Mouse (Mus musculus) MEL (cell line): ENCODE results near the gene Kcna5.

Source experiments
- CTCF ChIP-seq, 3 experiments: IDR thresholded peaks in 2 of 3; conservative IDR thresholded peaks in 1 of 3; 2 replicates each; pipeline ENCODE4 v1.5.1; 2011 to 2012; ENCODE audit warnings: low read length in 3 of 3, low read depth in 2 of 3, mild to moderate bottlenecking in 2 of 3, improper control_type of control experiment in 1 of 3, inconsistent platforms in 1 of 3, mixed read lengths in 1 of 3, moderate library complexity in 1 of 3; ENCODE audit not compliant: control insufficient read depth in 1 of 3, insufficient read depth in 1 of 3, poor library complexity in 1 of 3, severe bottlenecking in 1 of 3
- E2F4 ChIP-seq: IDR thresholded peaks from 2 replicates; pipeline ENCODE4 v1.6.1; 2011; ENCODE audit warnings: low read depth, low read length, improper control_type of control experiment, borderline replicate concordance
- EP300 ChIP-seq, 2 experiments: IDR thresholded peaks; 2 replicates each; pipeline ENCODE4 v1.6.1; 2011; ENCODE audit warnings: improper control_type of control experiment in 2 of 2, low read length in 2 of 2, low read depth in 1 of 2, mild to moderate bottlenecking in 1 of 2
- GATA1 ChIP-seq: IDR thresholded peaks from 2 replicates; pipeline ENCODE4 v1.6.1; 2011; ENCODE audit warnings: low read depth, low read length, improper control_type of control experiment
- MAFK ChIP-seq: IDR thresholded peaks from 2 replicates; pipeline ENCODE4 v1.6.1; 2011; ENCODE audit warnings: low read depth, mild to moderate bottlenecking, low read length, improper control_type of control experiment, borderline replicate concordance
- MEF2A ChIP-seq: IDR thresholded peaks from 2 replicates; pipeline ENCODE4 v1.6.1; 2014; ENCODE audit warnings: low read depth, mild to moderate bottlenecking, inconsistent platforms, low read length, improper control_type of control experiment; ENCODE audit not compliant: poor library complexity, insufficient replicate concordance, severe bottlenecking; ENCODE audit errors: extremely low read depth
- MYC ChIP-seq: IDR thresholded peaks from 2 replicates; pipeline ENCODE4 v1.6.1; 2011; ENCODE audit warnings: low read depth, mild to moderate bottlenecking, low read length, improper control_type of control experiment, moderate library complexity
- RAD21 ChIP-seq: IDR thresholded peaks from 2 replicates; pipeline ENCODE4 v1.6.1; 2011; ENCODE audit warnings: mild to moderate bottlenecking, low read depth, low read length, improper control_type of control experiment
- TCF12 ChIP-seq: IDR thresholded peaks from 2 replicates; pipeline ENCODE4 v1.6.1; 2014; ENCODE audit warnings: low read depth, mild to moderate bottlenecking, inconsistent platforms, low read length, improper control_type of control experiment, moderate library complexity
- USF2 ChIP-seq, 2 experiments: IDR thresholded peaks; 2 replicates each; pipeline ENCODE4 v1.6.1; 2011 to 2012; ENCODE audit warnings: improper control_type of control experiment in 2 of 2, low read length in 2 of 2, borderline replicate concordance in 1 of 2, inconsistent platforms in 1 of 2, low read depth in 1 of 2, mild to moderate bottlenecking in 1 of 2; ENCODE audit not compliant: insufficient read depth in 1 of 2

DNA sequence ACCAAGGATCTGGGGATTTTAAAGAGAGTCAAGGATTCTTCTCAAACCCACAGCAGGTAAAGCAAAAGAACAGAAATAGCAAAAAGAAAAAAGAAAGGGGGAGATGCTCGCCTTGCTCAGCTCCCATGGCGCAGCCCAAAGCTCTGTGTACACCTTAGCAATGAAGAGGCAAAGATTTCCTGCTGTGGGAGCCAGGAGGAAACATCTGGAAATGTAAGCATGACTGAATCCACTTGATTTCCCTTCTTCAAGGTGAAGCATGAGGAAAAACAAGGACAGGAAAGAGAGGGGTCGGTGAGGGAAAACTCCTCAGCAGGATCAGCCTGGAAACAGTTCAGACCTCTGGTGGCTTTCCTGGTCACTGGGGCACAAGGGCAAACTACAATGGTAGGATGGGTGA is 5.2 kb downstream of the Kcna5 start:
- TF ChIP-seq MAFK (no peak), MYC (no peak), USF2 (IDR thresholded peaks at IDR 0.05; ENCODE audit: borderline replicate concordance in 1 of 2, insufficient read depth in 1 of 2, low read depth in 1 of 2, low read length in 2 of 2) (no peak), GATA1 (no peak), EP300 (IDR thresholded peaks at IDR 0.05; ENCODE audit: low read depth in 1 of 2, low read length in 2 of 2) (no peak), E2F4 (no peak), MEF2A (no peak), TCF12 (no peak), RAD21 (no peak), CTCF (IDR thresholded peaks at IDR 0.05 in 2 of 3, conservative IDR thresholded peaks at IDR 0.05 in 1 of 3; ENCODE audit: control insufficient read depth in 1 of 3, insufficient read depth in 1 of 3, low read depth in 2 of 3, low read length in 3 of 3, poor library complexity in 1 of 3, severe bottlenecking in 1 of 3) (no peak)
